In the genomic region with DNA sequence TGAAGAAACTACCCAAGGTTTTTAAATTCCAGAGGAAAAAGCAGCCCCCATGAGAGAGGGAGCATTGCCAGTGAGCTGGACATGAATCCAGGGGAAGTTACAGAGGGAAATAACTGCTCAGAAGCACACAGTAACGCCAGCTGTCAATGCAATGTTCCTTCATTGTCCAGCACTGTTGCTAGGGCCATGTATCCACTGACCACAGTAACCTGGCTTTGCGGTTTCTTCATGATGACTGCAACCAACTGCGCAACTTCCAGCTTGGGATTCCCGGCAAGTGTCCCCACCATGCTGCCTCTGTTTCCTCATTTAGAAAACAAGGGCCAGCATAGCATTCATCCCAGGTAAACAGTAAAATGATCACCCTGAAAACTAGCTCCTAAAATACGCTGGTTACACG, we compare ENCODE assay signal across 24 mouse cellular contexts.
"Had no signal": no experiment of that assay in that cellular context is flagged by ENCODE, and none has a peak within 500 bp of the region (broad histone marks: within the 10 kb centered on the region; RNA-seq: fewer than 3 reads in every experiment).

No protein-coding gene starts in this region.

- ATAC-seq: intestine, postnatal 0 days; liver, embryonic 12.5 days; midbrain, embryonic 15.5 days had no signal

- H3K27ac ChIP-seq: kidney, postnatal 0 days; layer of hippocampus, adult 2 months; limb, embryonic 10.5 days; limb, embryonic 13.5 days; liver, embryonic 12.5 days; liver, embryonic 15.5 days; lung, embryonic 15.5 days; macrophage; midbrain, embryonic 15.5 days; neural tube, embryonic 12.5 days; neural tube, embryonic 15.5 days; stomach, embryonic 15.5 days had no signal

- H3K9me3 ChIP-seq: limb, embryonic 10.5 days; limb, embryonic 13.5 days; liver, embryonic 12.5 days; liver, embryonic 15.5 days; lung, embryonic 15.5 days; midbrain, embryonic 15.5 days; neural tube, embryonic 12.5 days; neural tube, embryonic 15.5 days; stomach, embryonic 15.5 days had no signal

- H3K4me2 ChIP-seq: limb, embryonic 13.5 days; liver, embryonic 12.5 days; liver, embryonic 15.5 days; lung, embryonic 15.5 days; midbrain, embryonic 11.5 days; midbrain, embryonic 15.5 days; neural tube, embryonic 12.5 days; neural tube, embryonic 15.5 days; stomach, embryonic 15.5 days had no signal

- H3K4me3 ChIP-seq: layer of hippocampus, adult 2 months; limb, embryonic 10.5 days; limb, embryonic 13.5 days; liver, embryonic 12.5 days; liver, embryonic 15.5 days; lung, embryonic 15.5 days; midbrain, embryonic 15.5 days; neural tube, embryonic 12.5 days; neural tube, embryonic 15.5 days; stomach, embryonic 15.5 days had no signal

- H3K36me3 ChIP-seq: limb, embryonic 10.5 days; lung, embryonic 15.5 days; midbrain, embryonic 15.5 days; neural tube, embryonic 12.5 days; neural tube, embryonic 15.5 days; stomach, embryonic 15.5 days had no signal

- H3K27me3 ChIP-seq: limb, embryonic 13.5 days; liver, embryonic 12.5 days; liver, embryonic 15.5 days; lung, embryonic 15.5 days; midbrain, embryonic 15.5 days; neural tube, embryonic 12.5 days; neural tube, embryonic 15.5 days; stomach, embryonic 15.5 days had no signal

- DNase-seq: kidney, adult 2 months; kidney, postnatal 25 days; layer of hippocampus, adult 9-11 months; liver; lung, postnatal 10 days; right cerebral cortex, adult 18-20 months; right cerebral cortex, postnatal 14 days; right cerebral cortex, postnatal 4 days; thymus, adult 2 months; thymus, postnatal 25 days had no signal

- H3K9ac ChIP-seq: limb, embryonic 13.5 days; liver, embryonic 12.5 days; liver, embryonic 15.5 days; lung, embryonic 15.5 days; midbrain, embryonic 15.5 days; neural tube, embryonic 12.5 days; neural tube, embryonic 15.5 days; stomach, embryonic 15.5 days had no signal
